Mouse (Mus musculus): Measurements from ENCODE around the gene Gjb5. TPM values are rescaled to one million over a fixed set of nuclear protein-coding genes. Genes with fewer than 3 reads are reported as not detected.

The Gjb5 gene
- polyA plus RNA-seq, 1 experiment from 2014 or later: 0.06 TPM

- no peak overlapping the region for H3K4me3 ChIP-seq (ENCODE audit: low read depth, low read length)
- H3K9ac ChIP-seq (ENCODE audit: low read depth, low read length): no peak overlapping the region
- no peaks in the 10 kb centered on the region for H3K4me1 ChIP-seq (ENCODE audit: control insufficient read depth, low read depth, low read length)
- H3K4me2 ChIP-seq (ENCODE audit: low read depth, low read length): no peak overlapping the region
- H3K36me3 ChIP-seq (ENCODE audit: control insufficient read depth, insufficient read depth): no peaks in the 10 kb centered on the region
- 34% methylated on average over 13 of the region's 13 CpGs for WGBS (ENCODE audit: insufficient replicate concordance)
- no peak overlapping the region for H3K27ac ChIP-seq (ENCODE audit: low read length)
- peaks cover 23% of the 10 kb centered on the region for H3K27me3 ChIP-seq (ENCODE audit: control insufficient read depth, insufficient read depth, low read depth, low read length)
- no peak for ATAC-seq (ENCODE audit: low read depth)
- no peaks in the 10 kb centered on the region for H3K9me3 ChIP-seq (replicated peaks; ENCODE audit: control insufficient read depth, low read length)
Observed at GRCm38 (mm10) chr4:127331171-127331570, 26.8 kb downstream of the Gjb5 start.

- Histone ChIP-seq H3K4me3 (ENCODE audit: low read depth, low read length) (peak within 1 kb of the TSS; percentile 8; the same call in 1 of the 2 replicates), H3K36me3 (ENCODE audit: control insufficient read depth, insufficient read depth) (no peaks in the 10 kb centered on the region), H3K9ac (ENCODE audit: low read depth, low read length) (no peak within 1 kb of the TSS), H3K4me1 (ENCODE audit: control insufficient read depth, low read depth, low read length) (no peaks in the 10 kb centered on the region), H3K27ac (ENCODE audit: low read length) (no peak within 1 kb of the TSS), H3K27me3 (ENCODE audit: control insufficient read depth, insufficient read depth, low read depth, low read length) (peaks cover 26% of the 10 kb centered on the region), H3K9me3 (replicated peaks; ENCODE audit: control insufficient read depth, low read length) (no peaks in the 10 kb centered on the region), H3K4me2 (ENCODE audit: low read depth, low read length) (peak within 1 kb of the TSS; percentile 17; the same call in 1 of the 2 replicates)
- WGBS (ENCODE audit: insufficient replicate concordance): 3% methylated on average over 49 of the region's 49 CpGs
- ATAC-seq (ENCODE audit: low read depth): no peak
Observed at GRCm38 (mm10) chr4:127330181-127331100, 27.5 kb downstream of the Gjb5 start, which contains the start of gene Gjb3. Gene Gjb3 (minus strand): TSS chr4:127330844.

- Histone ChIP-seq H3K27me3 (ENCODE audit: control insufficient read depth, insufficient read depth, low read depth, low read length) (peaks cover 26% of the 10 kb centered on the region), H3K4me2 (ENCODE audit: low read depth, low read length) (peak overlapping the region; percentile 17; the same call in 1 of the 2 replicates), H3K4me3 (ENCODE audit: low read depth, low read length) (peak overlapping the region; percentile 8; the same call in 1 of the 2 replicates), H3K9me3 (replicated peaks; ENCODE audit: control insufficient read depth, low read length) (no peaks in the 10 kb centered on the region), H3K9ac (ENCODE audit: low read depth, low read length) (no peak overlapping the region), H3K4me1 (ENCODE audit: control insufficient read depth, low read depth, low read length) (no peaks in the 10 kb centered on the region), H3K36me3 (ENCODE audit: control insufficient read depth, insufficient read depth) (no peaks in the 10 kb centered on the region), H3K27ac (ENCODE audit: low read length) (no peak overlapping the region)
- ATAC-seq (ENCODE audit: low read depth): no peak
- WGBS (ENCODE audit: insufficient replicate concordance): 1% methylated on average over 13 of the region's 13 CpGs
Observed at GRCm38 (mm10) chr4:127329751-127330150, 28.2 kb downstream of the Gjb5 start.

GRCm38 (mm10) chr4:127329046-127329445 lies 28.9 kb downstream of the Gjb5 start:
- no peaks in the 10 kb centered on the region for H3K4me1 ChIP-seq (ENCODE audit: control insufficient read depth, low read depth, low read length)
- H3K27ac ChIP-seq (ENCODE audit: low read length): no peak overlapping the region
- ATAC-seq (ENCODE audit: low read depth): no peak
- H3K9ac ChIP-seq (ENCODE audit: low read depth, low read length): no peak overlapping the region
- no peaks in the 10 kb centered on the region for H3K9me3 ChIP-seq (replicated peaks; ENCODE audit: control insufficient read depth, low read length)
- peaks cover 26% of the 10 kb centered on the region for H3K27me3 ChIP-seq (ENCODE audit: control insufficient read depth, insufficient read depth, low read depth, low read length)
- no peak overlapping the region for H3K4me3 ChIP-seq (ENCODE audit: low read depth, low read length)
- H3K36me3 ChIP-seq (ENCODE audit: control insufficient read depth, insufficient read depth): no peaks in the 10 kb centered on the region
- WGBS (ENCODE audit: insufficient replicate concordance): 16% methylated on average over 3 of the region's 3 CpGs
- no peak overlapping the region for H3K4me2 ChIP-seq (ENCODE audit: low read depth, low read length)

GRCm38 (mm10) chr4:127328378-127328777 lies 29.6 kb downstream of the Gjb5 start:
- no peaks in the 10 kb centered on the region for H3K9me3 ChIP-seq (replicated peaks; ENCODE audit: control insufficient read depth, low read length)
- no peak for ATAC-seq (ENCODE audit: low read depth)
- WGBS (ENCODE audit: insufficient replicate concordance): 38% methylated on average over 7 of the region's 7 CpGs
- H3K27me3 ChIP-seq (ENCODE audit: control insufficient read depth, insufficient read depth, low read depth, low read length): peaks cover 26% of the 10 kb centered on the region
- no peaks in the 10 kb centered on the region for H3K4me1 ChIP-seq (ENCODE audit: control insufficient read depth, low read depth, low read length)
- no peak overlapping the region for H3K4me2 ChIP-seq (ENCODE audit: low read depth, low read length)
- no peak overlapping the region for H3K4me3 ChIP-seq (ENCODE audit: low read depth, low read length)
- H3K27ac ChIP-seq (ENCODE audit: low read length): no peak overlapping the region
- no peak overlapping the region for H3K9ac ChIP-seq (ENCODE audit: low read depth, low read length)
- H3K36me3 ChIP-seq (ENCODE audit: control insufficient read depth, insufficient read depth): no peaks in the 10 kb centered on the region

GRCm38 (mm10) chr4:127327749-127328148 lies 30.2 kb downstream of the Gjb5 start:
- Histone ChIP-seq H3K4me1 (ENCODE audit: control insufficient read depth, low read depth, low read length) (no peaks in the 10 kb centered on the region), H3K9ac (ENCODE audit: low read depth, low read length) (no peak overlapping the region), H3K36me3 (ENCODE audit: control insufficient read depth, insufficient read depth) (no peaks in the 10 kb centered on the region), H3K4me3 (ENCODE audit: low read depth, low read length) (no peak overlapping the region), H3K9me3 (replicated peaks; ENCODE audit: control insufficient read depth, low read length) (no peaks in the 10 kb centered on the region), H3K27ac (ENCODE audit: low read length) (no peak overlapping the region), H3K27me3 (ENCODE audit: control insufficient read depth, insufficient read depth, low read depth, low read length) (peaks cover 26% of the 10 kb centered on the region), H3K4me2 (ENCODE audit: low read depth, low read length) (no peak overlapping the region)
- no peak for ATAC-seq (ENCODE audit: low read depth)
- WGBS (ENCODE audit: insufficient replicate concordance): 28% methylated on average over 6 of the region's 6 CpGs

GRCm38 (mm10) chr4:127327258-127327657 lies 30.7 kb downstream of the Gjb5 start:
- Histone ChIP-seq H3K4me3 (ENCODE audit: low read depth, low read length) (no peak overlapping the region), H3K36me3 (ENCODE audit: control insufficient read depth, insufficient read depth) (no peaks in the 10 kb centered on the region), H3K27ac (ENCODE audit: low read length) (no peak overlapping the region), H3K4me2 (ENCODE audit: low read depth, low read length) (no peak overlapping the region), H3K9me3 (replicated peaks; ENCODE audit: control insufficient read depth, low read length) (no peaks in the 10 kb centered on the region), H3K4me1 (ENCODE audit: control insufficient read depth, low read depth, low read length) (no peaks in the 10 kb centered on the region), H3K27me3 (ENCODE audit: control insufficient read depth, insufficient read depth, low read depth, low read length) (peaks cover 26% of the 10 kb centered on the region), H3K9ac (ENCODE audit: low read depth, low read length) (no peak overlapping the region)
- 19% methylated on average over 7 of the region's 7 CpGs for WGBS (ENCODE audit: insufficient replicate concordance)
- ATAC-seq (ENCODE audit: low read depth): no peak

GRCm38 (mm10) chr4:127325276-127325675 lies 32.7 kb downstream of the Gjb5 start:
- H3K4me2 ChIP-seq (ENCODE audit: low read depth, low read length): no peak overlapping the region
- peaks cover 13% of the 10 kb centered on the region for H3K27me3 ChIP-seq (ENCODE audit: control insufficient read depth, insufficient read depth, low read depth, low read length)
- H3K27ac ChIP-seq (ENCODE audit: low read length): no peak overlapping the region
- WGBS (ENCODE audit: insufficient replicate concordance): 65% methylated on average over 5 of the region's 5 CpGs
- no peaks in the 10 kb centered on the region for H3K9me3 ChIP-seq (replicated peaks; ENCODE audit: control insufficient read depth, low read length)
- H3K36me3 ChIP-seq (ENCODE audit: control insufficient read depth, insufficient read depth): no peaks in the 10 kb centered on the region
- no peak overlapping the region for H3K4me3 ChIP-seq (ENCODE audit: low read depth, low read length)
- no peak for ATAC-seq (ENCODE audit: low read depth)
- H3K4me1 ChIP-seq (ENCODE audit: control insufficient read depth, low read depth, low read length): no peaks in the 10 kb centered on the region
- H3K9ac ChIP-seq (ENCODE audit: low read depth, low read length): no peak overlapping the region

- no peaks in the 10 kb centered on the region for H3K9me3 ChIP-seq (replicated peaks; ENCODE audit: control insufficient read depth, low read length)
- no peak overlapping the region for H3K4me3 ChIP-seq (ENCODE audit: low read depth, low read length)
- H3K9ac ChIP-seq (ENCODE audit: low read depth, low read length): no peak overlapping the region
- H3K4me2 ChIP-seq (ENCODE audit: low read depth, low read length): no peak overlapping the region
- 7% methylated on average over 6 of the region's 6 CpGs for WGBS (ENCODE audit: insufficient replicate concordance)
- no peaks in the 10 kb centered on the region for H3K36me3 ChIP-seq (ENCODE audit: control insufficient read depth, insufficient read depth)
- no peak overlapping the region for H3K27ac ChIP-seq (ENCODE audit: low read length)
- no peaks in the 10 kb centered on the region for H3K4me1 ChIP-seq (ENCODE audit: control insufficient read depth, low read depth, low read length)
- ATAC-seq (ENCODE audit: low read depth): 0 out of 2 replicates have a peak, but pooled peaks have one; percentile 24
- peaks cover 8% of the 10 kb centered on the region for H3K27me3 ChIP-seq (ENCODE audit: control insufficient read depth, insufficient read depth, low read depth, low read length)
Observed at GRCm38 (mm10) chr4:127324759-127325158, 33.2 kb downstream of the Gjb5 start.
